Mouse (Mus musculus): ENCODE results near the gene Txn2. TPM values are rescaled to one million over a fixed set of nuclear protein-coding genes. Genes with fewer than 3 reads are reported as not detected.

The Txn2 gene
- polyA plus RNA-seq, 2 experiments = 121 to 199 TPM

- no peaks in the 10 kb centered on the region for H3K36me3 ChIP-seq (replicated peaks; ENCODE audit: control insufficient read depth, insufficient read depth, low read depth)
Measured at GRCm38 (mm10) chr15:77892420-77892819, 36.4 kb downstream of the Txn2 start.

GRCm38 (mm10) chr15:77891766-77892165, 37.0 kb downstream of the Txn2 start:
- H3K4me2 ChIP-seq (ENCODE audit: low read depth) = no peak overlapping the region
- TF ChIP-seq CTCF (IDR thresholded peaks at IDR 0.05; ENCODE audit: low read depth) = no peak
- H3K36me3 ChIP-seq (replicated peaks; ENCODE audit: control insufficient read depth, insufficient read depth, low read depth) = no peaks in the 10 kb centered on the region
- ATAC-seq (ENCODE audit: insufficient read depth) (no peak), DNase-seq (ENCODE audit: low read depth in 3 of 3, low spot score in 3 of 3) (no peak)
- H3K9me3 ChIP-seq (ENCODE audit: control insufficient read depth, low read length) = no peaks in the 10 kb centered on the region
- 67% methylated on average over 8 of the region's 8 CpGs for WGBS (ENCODE audit: insufficient replicate concordance)
- H3K9ac ChIP-seq (replicated peaks) = no peak overlapping the region
- no peak overlapping the region for H3K27ac ChIP-seq
- H3K4me3 ChIP-seq (ENCODE audit: insufficient read depth in 1 of 2, low read depth in 2 of 2, low read length in 2 of 2) = no peak overlapping the region
- H3K27me3 ChIP-seq (ENCODE audit: control insufficient read depth, insufficient read depth, low read length) = no peaks in the 10 kb centered on the region
- H3K4me1 ChIP-seq (replicated peaks; ENCODE audit: control insufficient read depth in 2 of 2, insufficient read depth in 2 of 2, low read length in 1 of 2) = no peaks in the 10 kb centered on the region

More at GRCm38 (mm10) chr15:77892420-77892819, 36.4 kb downstream of the Txn2 start:
- Histone ChIP-seq H3K4me2 (ENCODE audit: low read depth) (no peak overlapping the region), H3K27me3 (ENCODE audit: control insufficient read depth, insufficient read depth, low read length) (no peaks in the 10 kb centered on the region), H3K9ac (replicated peaks) (no peak overlapping the region), H3K4me1 (replicated peaks; ENCODE audit: control insufficient read depth in 2 of 2, insufficient read depth in 2 of 2, low read length in 1 of 2) (no peaks in the 10 kb centered on the region), H3K4me3 (ENCODE audit: insufficient read depth in 1 of 2, low read depth in 2 of 2, low read length in 2 of 2) (no peak overlapping the region), H3K27ac (no peak overlapping the region), H3K9me3 (ENCODE audit: control insufficient read depth, low read length) (no peaks in the 10 kb centered on the region)
- DNase-seq (ENCODE audit: low read depth in 3 of 3, low spot score in 3 of 3) (no peak), ATAC-seq (ENCODE audit: insufficient read depth) (no peak)
- WGBS (ENCODE audit: insufficient replicate concordance) = 65% methylated on average over 10 of the region's 10 CpGs
- TF ChIP-seq CTCF (IDR thresholded peaks at IDR 0.05; ENCODE audit: low read depth) (no peak), EP300 (IDR thresholded peaks at IDR 0.05; ENCODE audit: low read depth) (no peak)

GRCm38 (mm10) chr15:77889761-77890422, 38.9 kb downstream of the Txn2 start:
- no peaks in the 10 kb centered on the region for H3K27me3 ChIP-seq (ENCODE audit: control insufficient read depth, insufficient read depth, low read length)
- TF ChIP-seq EP300 (IDR thresholded peaks at IDR 0.05; ENCODE audit: low read depth) (no peak), CTCF (IDR thresholded peaks at IDR 0.05; ENCODE audit: low read depth) (no peak)
- no peak for ATAC-seq (ENCODE audit: insufficient read depth)
- WGBS (ENCODE audit: insufficient replicate concordance) = 34% methylated on average over 4 of the region's 4 CpGs
- H3K4me2 ChIP-seq (ENCODE audit: low read depth) = no peak overlapping the region
- H3K4me1 ChIP-seq (replicated peaks; ENCODE audit: control insufficient read depth in 2 of 2, insufficient read depth in 2 of 2, low read length in 1 of 2) = peaks cover 0 to 9% of the 10 kb centered on the region in 2 experiments; a peak in 2 of 4 replicates
- H3K36me3 ChIP-seq (replicated peaks; ENCODE audit: control insufficient read depth, insufficient read depth, low read depth) = no peaks in the 10 kb centered on the region
- no peak overlapping the region for H3K27ac ChIP-seq
- H3K4me3 ChIP-seq (ENCODE audit: insufficient read depth in 1 of 2, low read depth in 2 of 2, low read length in 2 of 2) = no peak overlapping the region
- no peak for DNase-seq (ENCODE audit: low read depth in 3 of 3, low spot score in 3 of 3)
- no peaks in the 10 kb centered on the region for H3K9me3 ChIP-seq (ENCODE audit: control insufficient read depth, low read length)
- H3K9ac ChIP-seq (replicated peaks) = no peak overlapping the region

- no peak for DNase-seq (ENCODE audit: low read depth in 3 of 3, low spot score in 3 of 3)
- no peaks in the 10 kb centered on the region for H3K36me3 ChIP-seq (replicated peaks; ENCODE audit: control insufficient read depth, insufficient read depth, low read depth)
- 50% methylated on average over 7 of the region's 7 CpGs for WGBS (ENCODE audit: insufficient replicate concordance)
- no peaks in the 10 kb centered on the region for H3K9me3 ChIP-seq (ENCODE audit: control insufficient read depth, low read length)
- H3K9ac ChIP-seq (replicated peaks) = no peak overlapping the region
- TF ChIP-seq EP300 (IDR thresholded peaks at IDR 0.05; ENCODE audit: low read depth) (no peak), CTCF (IDR thresholded peaks at IDR 0.05; ENCODE audit: low read depth) (no peak)
- no peaks in the 10 kb centered on the region for H3K27me3 ChIP-seq (ENCODE audit: control insufficient read depth, insufficient read depth, low read length)
- peaks cover 0 to 15% of the 10 kb centered on the region in 2 experiments; a peak in 2 of 4 replicates for H3K4me1 ChIP-seq (replicated peaks; ENCODE audit: control insufficient read depth in 2 of 2, insufficient read depth in 2 of 2, low read length in 1 of 2)
- H3K4me2 ChIP-seq (ENCODE audit: low read depth) = no peak overlapping the region
- H3K4me3 ChIP-seq (ENCODE audit: insufficient read depth in 1 of 2, low read depth in 2 of 2, low read length in 2 of 2) = no peak overlapping the region
- H3K27ac ChIP-seq = no peak overlapping the region
- ATAC-seq (ENCODE audit: insufficient read depth) = no peak
Measured at GRCm38 (mm10) chr15:77888286-77888685, 40.5 kb downstream of the Txn2 start.

GRCm38 (mm10) chr15:77887093-77887488, 41.7 kb downstream of the Txn2 start:
- 28% methylated on average over 1 of the region's 1 CpGs for WGBS (ENCODE audit: insufficient replicate concordance)
- H3K4me2 ChIP-seq (ENCODE audit: low read depth) = no peak overlapping the region
- no peaks in the 10 kb centered on the region for H3K9me3 ChIP-seq (ENCODE audit: control insufficient read depth, low read length)
- H3K27me3 ChIP-seq (ENCODE audit: control insufficient read depth, insufficient read depth, low read length) = no peaks in the 10 kb centered on the region
- H3K9ac ChIP-seq (replicated peaks) = no peak overlapping the region
- ATAC-seq (ENCODE audit: insufficient read depth) = no peak
- no peak overlapping the region for H3K27ac ChIP-seq
- peaks cover 8 to 21% of the 10 kb centered on the region in 2 experiments for H3K4me1 ChIP-seq (replicated peaks; ENCODE audit: control insufficient read depth in 2 of 2, insufficient read depth in 2 of 2, low read length in 1 of 2)
- TF ChIP-seq CTCF (IDR thresholded peaks at IDR 0.05; ENCODE audit: low read depth) (no peak), EP300 (IDR thresholded peaks at IDR 0.05; ENCODE audit: low read depth) (no peak)
- no peak overlapping the region for H3K4me3 ChIP-seq (ENCODE audit: insufficient read depth in 1 of 2, low read depth in 2 of 2, low read length in 2 of 2)
- DNase-seq (ENCODE audit: low read depth in 3 of 3, low spot score in 3 of 3) = no peak
- H3K36me3 ChIP-seq (replicated peaks; ENCODE audit: control insufficient read depth, insufficient read depth, low read depth) = no peaks in the 10 kb centered on the region

Measured in liver, embryonic 14.5 days (tissue).